In genomic region chr13:45940714-45941113, GRCm38 (mm10) we compare ENCODE assay signal across 22 mouse cellular contexts. TPM values are rescaled to one million over a fixed set of nuclear protein-coding genes. Genes with fewer than 3 reads are reported as not detected.
DNase-seq lines count a peak whose midpoint lies in the region; ATAC-seq lines count a peak whose summit lies in the region.
"Had no signal": no experiment of that assay in that cellular context is flagged by ENCODE, and none has a peak within 500 bp of the region (broad histone marks: within the 10 kb centered on the region; RNA-seq: fewer than 3 reads in every experiment).

No protein-coding gene starts in this region.

- intact Hi-C loops in left cerebral cortex, postnatal 4 days (cut with DNase I) = no loop called here

- ATAC-seq in kidney, embryonic 14.5 days (ENCODE audit: low FRiP score, low TSS enrichment) = no peak
- ATAC-seq: CD4-positive, CD25-positive, alpha-beta regulatory T cell, adult 4 months; hindbrain, embryonic 16.5 days; intestine, embryonic 15.5 days; liver, embryonic 12.5 days had no signal

- H3K9me3 ChIP-seq in kidney, embryonic 14.5 days (ENCODE audit: control insufficient read depth, low read length) = no peaks in the 10 kb centered on the region
- H3K9me3 ChIP-seq: hindbrain, embryonic 10.5 days; intestine, embryonic 15.5 days; limb, embryonic 13.5 days; liver, embryonic 12.5 days; midbrain, embryonic 12.5 days had no signal

- no peak overlapping the region for H3K9ac ChIP-seq in kidney, embryonic 14.5 days (ENCODE audit: low read depth, low read length)
- H3K9ac ChIP-seq: intestine, embryonic 15.5 days; limb, embryonic 13.5 days; liver, embryonic 12.5 days; midbrain, embryonic 12.5 days had no signal

- no peak overlapping the region for H3K4me2 ChIP-seq in kidney, embryonic 14.5 days (replicated peaks; ENCODE audit: low read depth, low read length)
- H3K4me2 ChIP-seq: heart, embryonic 11.5 days; intestine, embryonic 15.5 days; limb, embryonic 13.5 days; liver, embryonic 12.5 days; midbrain, embryonic 12.5 days had no signal

- no peak overlapping the region for H3K4me3 ChIP-seq in kidney, embryonic 14.5 days (ENCODE audit: low read length)
- H3K4me3 ChIP-seq: hindbrain, embryonic 10.5 days; intestine, embryonic 15.5 days; limb, embryonic 13.5 days; liver, embryonic 12.5 days; midbrain, embryonic 12.5 days had no signal

- WGBS in kidney, embryonic 14.5 days = 76% methylated on average over 4 of the region's 4 CpGs

- H3K4me1 ChIP-seq in kidney, embryonic 14.5 days (ENCODE audit: control insufficient read depth, insufficient read depth, low read length) = peaks cover 5% of the 10 kb centered on the region; the same call in 1 of the 2 replicates
- H3K4me1 ChIP-seq: hindbrain, embryonic 10.5 days; intestine, embryonic 15.5 days; limb, embryonic 13.5 days; midbrain, embryonic 12.5 days had no signal

- H3K36me3 ChIP-seq in kidney, embryonic 14.5 days (ENCODE audit: control insufficient read depth, insufficient read depth, low read length) = no peaks in the 10 kb centered on the region
- H3K36me3 ChIP-seq: hindbrain, embryonic 10.5 days; intestine, embryonic 15.5 days; liver, embryonic 12.5 days; midbrain, embryonic 12.5 days had no signal

- no peaks in the 10 kb centered on the region for H3K27me3 ChIP-seq in kidney, embryonic 14.5 days (ENCODE audit: control insufficient read depth, insufficient read depth, low read length)
- H3K27me3 ChIP-seq: intestine, embryonic 15.5 days; limb, embryonic 13.5 days; liver, embryonic 12.5 days; midbrain, embryonic 12.5 days had no signal

- no peak overlapping the region for H3K27ac ChIP-seq in kidney, embryonic 14.5 days (ENCODE audit: low read depth, low read length)
- H3K27ac ChIP-seq: hindbrain, embryonic 10.5 days; intestine, embryonic 15.5 days; limb, embryonic 13.5 days; liver, embryonic 12.5 days; midbrain, embryonic 12.5 days had no signal

- DNase-seq in cerebellum, adult 9-10 months = peak; percentile 39
- no peak for DNase-seq in cerebellum, adult 11-12 months
- peak; percentile 64 for DNase-seq in kidney, adult 18-20 months
- DNase-seq in brain, adult 2 months (ENCODE audit: low read depth, low spot score) = peak; percentile 61
- peak; percentile 74 to 77 for DNase-seq in kidney, postnatal 25 days
- DNase-seq in left cerebral cortex, postnatal 4 days = no peak
- DNase-seq: adrenal gland, postnatal 25 days; cerebellum, adult 8-10 months; gastrocnemius, postnatal 10 days; heart, postnatal 10 days; layer of hippocampus, postnatal 36 days; lung, adult 18-20 months; lung, postnatal 10 days had no signal

RNA-seq across cellular contexts. Expression of gene Atxn1, which starts 24.1 kb away (rescaled TPM):
- polyA plus RNA-seq in kidney, embryonic 14.5 days (2014; fragmentation: Nextera tagmentation; extraction: Ambion mirVana) = 3.9 and 4.0 TPM in 2 replicates
- 100 to 1,000 TPM in 1 of 2 experiments, 10 to 100 TPM in 1; 91.3 to 126 TPM for total RNA-seq in left cerebral cortex, postnatal 4 days (2021)

Comparison
In these comparisons a context has a peak if more than half of its experiments do, and no peak if none do; other contexts are left out.
1. DNase-seq: peak in cerebellum, adult 9-10 months (single experiment), kidney, adult 18-20 months (single experiment), brain, adult 2 months (single experiment) and kidney, postnatal 25 days (2 of 2); none in cerebellum, adult 11-12 months (single experiment) and left cerebral cortex, postnatal 4 days (single experiment).